Comparison of ENCODE assay signal across 29 mouse cellular contexts in genomic region chr11:100046303-100046866, GRCm38 (mm10). TPM values are rescaled to one million over a fixed set of nuclear protein-coding genes. Genes with fewer than 3 reads are reported as not detected.
DNase-seq lines count a peak whose midpoint lies in the region; ATAC-seq and TF ChIP-seq lines count a peak whose summit lies in the region.
"Had no signal": no experiment of that assay in that cellular context is flagged by ENCODE, and none has a peak within 500 bp of the region (broad histone marks: within the 10 kb centered on the region; RNA-seq: fewer than 3 reads in every experiment).

No protein-coding gene starts in this region.

- 34% methylated on average over 6 of the region's 6 CpGs for WGBS in heart, embryonic 12.5 days
- 41% methylated on average over 6 of the region's 6 CpGs for WGBS in intestine, postnatal 0 days
- 56% methylated on average over 6 of the region's 6 CpGs for WGBS in intestine, embryonic 15.5 days
- 86% methylated on average over 6 of the region's 6 CpGs for WGBS in forebrain, embryonic 15.5 days

- no peaks in the 10 kb centered on the region for H3K36me3 ChIP-seq in heart, embryonic 12.5 days
- H3K36me3 ChIP-seq in intestine, postnatal 0 days (ENCODE audit: control insufficient read depth, insufficient read depth): no peaks in the 10 kb centered on the region
- no peaks in the 10 kb centered on the region for H3K36me3 ChIP-seq in intestine, embryonic 15.5 days
- no peaks in the 10 kb centered on the region for H3K36me3 ChIP-seq in CH12.LX (replicated peaks in 1 of 2; ENCODE audit: control insufficient read depth in 1 of 2, insufficient read depth in 1 of 2, low read length in 1 of 2)
- no peaks in the 10 kb centered on the region for H3K36me3 ChIP-seq in myocyte (ENCODE audit: control insufficient read depth, insufficient read depth)
- no peaks in the 10 kb centered on the region for H3K36me3 ChIP-seq in forebrain, embryonic 15.5 days
- H3K36me3 ChIP-seq: embryonic facial prominence, embryonic 12.5 days; midbrain, embryonic 13.5 days; stomach, embryonic 15.5 days had no signal

- no peak overlapping the region for H3K27ac ChIP-seq in heart, embryonic 12.5 days (ENCODE audit: poor library complexity, severe bottlenecking)
- H3K27ac ChIP-seq in intestine, postnatal 0 days (ENCODE audit: low read depth, low read length): no peak overlapping the region
- H3K27ac ChIP-seq in intestine, embryonic 15.5 days: no peak overlapping the region
- no peak overlapping the region for H3K27ac ChIP-seq in CH12.LX (ENCODE audit: insufficient read depth, low read depth)
- H3K27ac ChIP-seq in forebrain, embryonic 15.5 days (replicated peaks): no peak overlapping the region
- H3K27ac ChIP-seq: embryonic facial prominence, embryonic 12.5 days; forebrain, embryonic 13.5 days; left cerebral cortex, adult 2 months; midbrain, embryonic 13.5 days; stomach, embryonic 15.5 days had no signal

- H3K4me2 ChIP-seq in heart, embryonic 12.5 days: peak overlapping the region; percentile 17
- no peak overlapping the region for H3K4me2 ChIP-seq in intestine, postnatal 0 days (replicated peaks; ENCODE audit: low read depth)
- no peak overlapping the region for H3K4me2 ChIP-seq in intestine, embryonic 15.5 days (replicated peaks)
- peak overlapping the region; percentile 78 for H3K4me2 ChIP-seq in CH12.LX (ENCODE audit: insufficient read depth, low read depth, poor library complexity, severe bottlenecking)
- peak overlapping the region; percentile 33 for H3K4me2 ChIP-seq in myocyte (ENCODE audit: low read depth)
- no peak overlapping the region for H3K4me2 ChIP-seq in forebrain, embryonic 15.5 days (replicated peaks)
- H3K4me2 ChIP-seq: embryonic facial prominence, embryonic 12.5 days; forebrain, embryonic 13.5 days; liver, embryonic 11.5 days; lung, embryonic 14.5 days; midbrain, embryonic 13.5 days; stomach, embryonic 15.5 days had no signal

- peaks cover 10% of the 10 kb centered on the region for H3K4me1 ChIP-seq in heart, embryonic 12.5 days (replicated peaks)
- peaks cover 5% of the 10 kb centered on the region; the same call in 1 of the 2 replicates for H3K4me1 ChIP-seq in intestine, postnatal 0 days (replicated peaks; ENCODE audit: control insufficient read depth, insufficient read depth, low read length)
- 0 out of 2 replicates have a peak, but pooled peaks cover 3% of the 10 kb centered on the region for H3K4me1 ChIP-seq in intestine, embryonic 15.5 days (replicated peaks)
- H3K4me1 ChIP-seq in CH12.LX (ENCODE audit: control insufficient read depth in 1 of 2, insufficient read depth in 2 of 2): no peaks in the 10 kb centered on the region
- H3K4me1 ChIP-seq in forebrain, embryonic 15.5 days: no peaks in the 10 kb centered on the region
- H3K4me1 ChIP-seq: embryonic facial prominence, embryonic 12.5 days; forebrain, embryonic 13.5 days; midbrain, embryonic 13.5 days; stomach, embryonic 15.5 days had no signal

- no peaks in the 10 kb centered on the region for H3K9me3 ChIP-seq in heart, embryonic 12.5 days (replicated peaks)
- no peaks in the 10 kb centered on the region for H3K9me3 ChIP-seq in intestine, postnatal 0 days (ENCODE audit: control insufficient read depth)
- no peaks in the 10 kb centered on the region for H3K9me3 ChIP-seq in intestine, embryonic 15.5 days
- H3K9me3 ChIP-seq in CH12.LX (replicated peaks; ENCODE audit: low read length): no peaks in the 10 kb centered on the region
- H3K9me3 ChIP-seq in forebrain, embryonic 15.5 days: no peaks in the 10 kb centered on the region
- H3K9me3 ChIP-seq: embryonic facial prominence, embryonic 12.5 days; forebrain, embryonic 13.5 days; midbrain, embryonic 13.5 days; stomach, embryonic 15.5 days had no signal

- no peak for TF ChIP-seq POLR2A in CH12.LX (IDR thresholded peaks at IDR 0.05; ENCODE audit: low read depth, low read length)
- TF ChIP-seq POLR2A in myocyte (IDR thresholded peaks at IDR 0.05; ENCODE audit: insufficient read length, low read depth): no peak

- no peak overlapping the region for H3K4me3 ChIP-seq in heart, embryonic 12.5 days
- 0 out of 2 replicates have a peak overlapping the region, but pooled peaks have one; percentile 5 for H3K4me3 ChIP-seq in intestine, postnatal 0 days (ENCODE audit: low read depth, low read length)
- no peak overlapping the region for H3K4me3 ChIP-seq in intestine, embryonic 15.5 days (replicated peaks)
- peak overlapping the region in 1 of 3 experiments; percentile 26 for H3K4me3 ChIP-seq in CH12.LX (replicated peaks in 1 of 3; ENCODE audit: low read depth in 2 of 3, low read length in 2 of 3, poor library complexity in 1 of 3)
- H3K4me3 ChIP-seq in myocyte: no peak overlapping the region
- H3K4me3 ChIP-seq in forebrain, embryonic 15.5 days: no peak overlapping the region
- H3K4me3 ChIP-seq: embryonic facial prominence, embryonic 12.5 days; erythroblast, embryonic 14.5 days; forebrain, embryonic 13.5 days; left cerebral cortex, adult 2 months; midbrain, embryonic 13.5 days; stomach, embryonic 15.5 days had no signal

- TF ChIP-seq EP300 in CH12.LX (IDR thresholded peaks at IDR 0.05; ENCODE audit: low read length): no peak

- no peak for ATAC-seq in heart, embryonic 12.5 days (ENCODE audit: insufficient number of reproducible peaks, low FRiP score)
- no peak for ATAC-seq in intestine, postnatal 0 days
- ATAC-seq in intestine, embryonic 15.5 days: no peak
- no peak for ATAC-seq in forebrain, embryonic 15.5 days (replicated peaks)
- ATAC-seq: forebrain, embryonic 13.5 days; midbrain, embryonic 13.5 days; Patski had no signal

- H3ac ChIP-seq in myocyte (ENCODE audit: control insufficient read depth, insufficient read length): no peak overlapping the region

- in situ Hi-C loops in CH12.LX (cut with MboI; ENCODE audit: low pct_ligation_motif_present, low pct_unique_long_range_greater_than_20kb, low sequenced_read_pairs): no loop called here

- no peak overlapping the region for H3K9ac ChIP-seq in heart, embryonic 12.5 days
- H3K9ac ChIP-seq in intestine, postnatal 0 days (ENCODE audit: low read depth, low read length): no peak overlapping the region
- no peak overlapping the region for H3K9ac ChIP-seq in intestine, embryonic 15.5 days
- H3K9ac ChIP-seq in CH12.LX (ENCODE audit: insufficient read depth, low read depth): no peak overlapping the region
- H3K9ac ChIP-seq in forebrain, embryonic 15.5 days (replicated peaks): no peak overlapping the region
- H3K9ac ChIP-seq: embryonic facial prominence, embryonic 12.5 days; forebrain, embryonic 13.5 days; lung, embryonic 14.5 days; midbrain, embryonic 13.5 days; stomach, embryonic 15.5 days had no signal

- H3K79me2 ChIP-seq in CH12.LX (replicated peaks; ENCODE audit: control insufficient read depth, extremely low read depth, insufficient read depth, poor library complexity, severe bottlenecking) (no peaks in the 10 kb centered on the region), myocyte (ENCODE audit: control insufficient read depth, insufficient read depth) (no peaks in the 10 kb centered on the region)

- TF ChIP-seq CTCF in intestine, postnatal 0 days (IDR thresholded peaks at IDR 0.05; ENCODE audit: low read depth): no peak
- no peak for TF ChIP-seq CTCF in CH12.LX (conservative IDR thresholded peaks at IDR 0.05 in 1 of 2, IDR thresholded peaks at IDR 0.05 in 1 of 2; ENCODE audit: low read depth in 2 of 2, low read length in 2 of 2)

- dilution Hi-C loops in CH12.LX (cut with MboI; ENCODE audit: extremely low pct_ligation_motif_present, extremely low pct_unique_long_range_greater_than_20kb, low sequenced_read_pairs): no loop called here

- TF ChIP-seq RAD21 in CH12.LX (IDR thresholded peaks at IDR 0.05; ENCODE audit: low read depth, low read length): no peak

- no peaks in the 10 kb centered on the region; the same call in 1 of the 2 replicates for H3K27me3 ChIP-seq in heart, embryonic 12.5 days (replicated peaks)
- peaks cover 8% of the 10 kb centered on the region for H3K27me3 ChIP-seq in intestine, postnatal 0 days (replicated peaks; ENCODE audit: control insufficient read depth, insufficient read depth, low read length)
- H3K27me3 ChIP-seq in intestine, embryonic 15.5 days (replicated peaks): no peaks in the 10 kb centered on the region
- peaks cover 88% of the 10 kb centered on the region for H3K27me3 ChIP-seq in CH12.LX (replicated peaks)
- no peaks in the 10 kb centered on the region for H3K27me3 ChIP-seq in myocyte (ENCODE audit: control insufficient read depth, insufficient read depth, insufficient read length)
- H3K27me3 ChIP-seq in forebrain, embryonic 15.5 days: no peaks in the 10 kb centered on the region
- H3K27me3 ChIP-seq: embryonic facial prominence, embryonic 12.5 days; forebrain, embryonic 13.5 days; midbrain, embryonic 13.5 days; stomach, embryonic 15.5 days had no signal

- DNase-seq in heart, postnatal 4 days: no peak
- no peak for DNase-seq in CH12.LX (ENCODE audit: extremely low read depth)
- DNase-seq: adrenal gland, postnatal 10 days; cerebellum, adult 9-11 months; kidney, adult 9 months; kidney, postnatal 36 days; lung, embryonic 14.5 days; right cerebral cortex, postnatal 25 days; thymus, adult 18-20 months had no signal

RNA-seq across cellular contexts. Expression of gene Krt31, which starts 4.0 kb away (rescaled TPM):
- not detected in 2 replicates for polyA plus RNA-seq in heart, embryonic 12.5 days (2016; fragmentation: Nextera tagmentation; extraction: Ambion mirVana)
- not detected for total RNA-seq in heart, postnatal 4 days (2021)
- polyA plus RNA-seq in intestine, postnatal 0 days (2015; fragmentation: Nextera tagmentation; extraction: Ambion mirVana): 0.07 TPM in 1 of 2 replicates, not detected in the other
- polyA plus RNA-seq in intestine, embryonic 15.5 days (2015; fragmentation: Nextera tagmentation; extraction: Ambion mirVana): not detected in 2 replicates
- total RNA-seq in CH12.LX (2012; rRNA removed) (not detected in 2 replicates), CH12.LX (2014; rRNA removed) (not detected in 2 replicates)
- polyA plus RNA-seq in CH12.LX (2012; ENCODE audit: insufficient read length, low read depth) (not detected in 2 replicates), myocyte (2012; fragmentation: generic; extraction: Trizol) (0.89 TPM)
- not detected in 2 replicates for polyA plus RNA-seq in forebrain, embryonic 15.5 days (2015; fragmentation: Nextera tagmentation; extraction: Ambion mirVana)
- total RNA-seq: adrenal gland, postnatal 10 days; gastrocnemius, adult 18-20 months; gastrocnemius, postnatal 4 days; hematopoietic stem cell, adult 5-6 weeks; left cerebral cortex, adult 2 months; megakaryocyte, adult 5-6 weeks had no signal
- polyA plus RNA-seq: brain, embryonic 14.5 days; cortical plate, adult 2 months; embryonic facial prominence, embryonic 12.5 days; erythroblast, embryonic 14.5 days; forebrain, embryonic 13.5 days; limb, embryonic 11.5 days; liver, embryonic 11.5 days; lung, embryonic 14.5 days; midbrain, embryonic 13.5 days; Patski had no signal

RNA-seq across cellular contexts. Expression of gene Krt34, which starts 5.0 kb away (rescaled TPM):
- not detected in 2 replicates for polyA plus RNA-seq in heart, embryonic 12.5 days (2016; fragmentation: Nextera tagmentation; extraction: Ambion mirVana)
- total RNA-seq in heart, postnatal 4 days (2021): not detected
- polyA plus RNA-seq in intestine, postnatal 0 days (2015; fragmentation: Nextera tagmentation; extraction: Ambion mirVana): not detected in 2 replicates
- polyA plus RNA-seq in intestine, embryonic 15.5 days (2015; fragmentation: Nextera tagmentation; extraction: Ambion mirVana): not detected in 2 replicates
- not detected in 2 replicates for total RNA-seq in CH12.LX (2012; rRNA removed)
- total RNA-seq in CH12.LX (2014; rRNA removed): not detected in 2 replicates
- polyA plus RNA-seq in CH12.LX (2012; ENCODE audit: insufficient read length, low read depth): not detected in 2 replicates
- not detected for polyA plus RNA-seq in myocyte (2012; fragmentation: generic; extraction: Trizol)
- polyA plus RNA-seq in forebrain, embryonic 15.5 days (2015; fragmentation: Nextera tagmentation; extraction: Ambion mirVana): not detected in 2 replicates
- total RNA-seq: adrenal gland, postnatal 10 days; gastrocnemius, postnatal 4 days; hematopoietic stem cell, adult 5-6 weeks; left cerebral cortex, adult 2 months; megakaryocyte, adult 5-6 weeks had no signal
- polyA plus RNA-seq: brain, embryonic 14.5 days; cortical plate, adult 2 months; embryonic facial prominence, embryonic 12.5 days; erythroblast, embryonic 14.5 days; forebrain, embryonic 13.5 days; limb, embryonic 11.5 days; liver, embryonic 11.5 days; lung, embryonic 14.5 days; midbrain, embryonic 13.5 days; Patski had no signal

RNA-seq across cellular contexts. Expression of gene Krt33b, which starts 16.7 kb away (rescaled TPM):
- polyA plus RNA-seq in heart, embryonic 12.5 days (2016; fragmentation: Nextera tagmentation; extraction: Ambion mirVana): not detected in 2 replicates
- total RNA-seq in heart, postnatal 4 days (2021): not detected
- not detected in 2 replicates for polyA plus RNA-seq in intestine, postnatal 0 days (2015; fragmentation: Nextera tagmentation; extraction: Ambion mirVana)
- 0.09 TPM in 1 of 2 replicates, not detected in the other for polyA plus RNA-seq in intestine, embryonic 15.5 days (2015; fragmentation: Nextera tagmentation; extraction: Ambion mirVana)
- not detected in 2 replicates for total RNA-seq in CH12.LX (2012; rRNA removed)
- not detected in 2 replicates for total RNA-seq in CH12.LX (2014; rRNA removed)
- polyA plus RNA-seq in CH12.LX (2012; ENCODE audit: insufficient read length, low read depth): not detected in 2 replicates
- 0.06 TPM for polyA plus RNA-seq in myocyte (2012; fragmentation: generic; extraction: Trizol)
- not detected in 2 replicates for polyA plus RNA-seq in forebrain, embryonic 15.5 days (2015; fragmentation: Nextera tagmentation; extraction: Ambion mirVana)
- total RNA-seq: adrenal gland, postnatal 10 days; gastrocnemius, adult 18-20 months; hematopoietic stem cell, adult 5-6 weeks; left cerebral cortex, adult 2 months; megakaryocyte, adult 5-6 weeks had no signal
- polyA plus RNA-seq: cortical plate, adult 2 months; erythroblast, embryonic 14.5 days; forebrain, embryonic 13.5 days; liver, embryonic 11.5 days; lung, embryonic 14.5 days; midbrain, embryonic 13.5 days; stomach, embryonic 15.5 days had no signal

RNA-seq across cellular contexts. Expression of gene Krt33a, which starts 30.4 kb away (rescaled TPM):
- polyA plus RNA-seq in heart, embryonic 12.5 days (2016; fragmentation: Nextera tagmentation; extraction: Ambion mirVana): not detected in 2 replicates
- total RNA-seq in heart, postnatal 4 days (2021): not detected
- not detected in 2 replicates for polyA plus RNA-seq in intestine, postnatal 0 days (2015; fragmentation: Nextera tagmentation; extraction: Ambion mirVana)
- polyA plus RNA-seq in intestine, embryonic 15.5 days (2015; fragmentation: Nextera tagmentation; extraction: Ambion mirVana): not detected in 2 replicates
- total RNA-seq in CH12.LX (2012; rRNA removed) (not detected in 2 replicates), CH12.LX (2014; rRNA removed) (not detected in 2 replicates)
- polyA plus RNA-seq in CH12.LX (2012; ENCODE audit: insufficient read length, low read depth) (not detected in 2 replicates), myocyte (2012; fragmentation: generic; extraction: Trizol) (not detected)
- polyA plus RNA-seq in forebrain, embryonic 15.5 days (2015; fragmentation: Nextera tagmentation; extraction: Ambion mirVana): not detected in 2 replicates
- total RNA-seq: adrenal gland, postnatal 10 days; gastrocnemius, postnatal 4 days; hematopoietic stem cell, adult 5-6 weeks; left cerebral cortex, adult 2 months; megakaryocyte, adult 5-6 weeks had no signal
- polyA plus RNA-seq: brain, embryonic 14.5 days; erythroblast, embryonic 14.5 days; forebrain, embryonic 13.5 days; limb, embryonic 11.5 days; liver, embryonic 11.5 days; lung, embryonic 14.5 days; midbrain, embryonic 13.5 days; Patski had no signal

RNA-seq across cellular contexts. Expression of gene Krt32, which starts 41.6 kb away (rescaled TPM):
- polyA plus RNA-seq in heart, embryonic 12.5 days (2016; fragmentation: Nextera tagmentation; extraction: Ambion mirVana): not detected in 2 replicates
- total RNA-seq in heart, postnatal 4 days (2021): not detected
- not detected in 2 replicates for polyA plus RNA-seq in intestine, postnatal 0 days (2015; fragmentation: Nextera tagmentation; extraction: Ambion mirVana)
- 0.11 TPM in 1 of 2 replicates, not detected in the other for polyA plus RNA-seq in intestine, embryonic 15.5 days (2015; fragmentation: Nextera tagmentation; extraction: Ambion mirVana)
- not detected in 2 replicates for total RNA-seq in CH12.LX (2012; rRNA removed)
- total RNA-seq in CH12.LX (2014; rRNA removed): not detected in 2 replicates
- polyA plus RNA-seq in CH12.LX (2012; ENCODE audit: insufficient read length, low read depth): not detected in 2 replicates
- not detected for polyA plus RNA-seq in myocyte (2012; fragmentation: generic; extraction: Trizol)
- not detected in 2 replicates for polyA plus RNA-seq in forebrain, embryonic 15.5 days (2015; fragmentation: Nextera tagmentation; extraction: Ambion mirVana)
- total RNA-seq: adrenal gland, postnatal 10 days; gastrocnemius, adult 18-20 months; gastrocnemius, postnatal 4 days; hematopoietic stem cell, adult 5-6 weeks; left cerebral cortex, adult 2 months; megakaryocyte, adult 5-6 weeks had no signal
- polyA plus RNA-seq: brain, embryonic 14.5 days; embryonic facial prominence, embryonic 12.5 days; erythroblast, embryonic 14.5 days; forebrain, embryonic 13.5 days; limb, embryonic 11.5 days; liver, embryonic 11.5 days; lung, embryonic 14.5 days; midbrain, embryonic 13.5 days; Patski; stomach, embryonic 15.5 days had no signal

Comparison
In these comparisons a context has a peak if more than half of its experiments do, and no peak if none do; other contexts are left out.
1. H3K4me2 ChIP-seq: peak in heart, embryonic 12.5 days (single experiment), CH12.LX (single experiment) and myocyte (single experiment); none in intestine, postnatal 0 days (single experiment), intestine, embryonic 15.5 days (single experiment) and forebrain, embryonic 15.5 days (single experiment).